Mouse (Mus musculus) neural tube, embryonic 11.5 days (tissue): Measurements from ENCODE around the gene Fh1. TPM values are rescaled to one million over a fixed set of nuclear protein-coding genes. Genes with fewer than 3 reads are reported as not detected.

Source experiments
- ATAC-seq: fragments of 200-750 bp; cut with Nextera tagmentation; 2 replicates; pipeline ENCODE4 v1.8.0; 2017; ENCODE audit warnings: moderate number of reproducible peaks, mild to moderate bottlenecking, moderate TSS enrichment, moderate library complexity; ENCODE audit not compliant: insufficient read depth, low FRiP score, low TSS enrichment
- DNase-seq: peaks from one replicate; pipeline ENCODE4 v3.0.0-alpha.2; 2015; ENCODE audit warnings: low spot score
- H3K27ac ChIP-seq: fragments of 300-500 bp; sonication (generic); 2 replicates; pipeline ENCODE4 v1.5.1; 2014; ENCODE audit warnings: low read depth, mild to moderate bottlenecking, low read length
- H3K27me3 ChIP-seq: fragments of 300-500 bp; sonication (generic); 2 replicates; pipeline ENCODE4 v1.6.1; 2014; ENCODE audit warnings: mild to moderate bottlenecking, low read length, mixed read lengths; ENCODE audit not compliant: control insufficient read depth, insufficient read depth
- H3K36me3 ChIP-seq: fragments of 300-500 bp; sonication (generic); 2 replicates; pipeline ENCODE4 v1.6.1; 2014; ENCODE audit warnings: mild to moderate bottlenecking, low read length, moderate library complexity, mixed read lengths; ENCODE audit not compliant: control insufficient read depth, insufficient read depth
- H3K4me1 ChIP-seq: fragments of 300-500 bp; sonication (generic); 2 replicates; pipeline ENCODE4 v1.6.1; 2014; ENCODE audit warnings: low read length, mixed read lengths; ENCODE audit not compliant: control insufficient read depth, insufficient read depth
- H3K4me2 ChIP-seq: fragments of 300-500 bp; sonication (generic); 2 replicates; pipeline ENCODE4 v1.6.1; 2014; ENCODE audit warnings: low read depth, mild to moderate bottlenecking, moderate library complexity
- H3K4me3 ChIP-seq: fragments of 300-500 bp; sonication (generic); 2 replicates; pipeline ENCODE4 v1.5.1; 2014; ENCODE audit warnings: low read depth, low read length
- H3K9ac ChIP-seq: fragments of 300-500 bp; sonication (generic); 2 replicates; pipeline ENCODE4 v1.6.1; 2014; ENCODE audit warnings: mild to moderate bottlenecking, low read length
- H3K9me3 ChIP-seq: fragments of 300-500 bp; sonication (generic); 2 replicates; pipeline ENCODE4 v1.6.1; 2016; ENCODE audit warnings: low read length; ENCODE audit not compliant: control insufficient read depth
- WGBS: fragments of 180-500 bp; shearing (Covaris S2); extraction: QIAGEN DNeasy Blood & Tissue Kit; methylation state at CpG from one replicate; pipeline ENCODE4 v1.1.7; 2014; 5-methylcytosine and 5-hydroxymethylcytosine counted together
- polyA plus RNA-seq: library from polyadenylated mRNA; unstranded; fragments of >200 nt; fragmentation: Nextera tagmentation; extraction: Ambion mirVana; gene quantifications from 2 replicates; pipeline ENCODE4 v1.2.1, GENCODE M21; 2014

Fh1 gene
- polyA plus RNA-seq, result 113 and 115 TPM in 2 replicates

DNA sequence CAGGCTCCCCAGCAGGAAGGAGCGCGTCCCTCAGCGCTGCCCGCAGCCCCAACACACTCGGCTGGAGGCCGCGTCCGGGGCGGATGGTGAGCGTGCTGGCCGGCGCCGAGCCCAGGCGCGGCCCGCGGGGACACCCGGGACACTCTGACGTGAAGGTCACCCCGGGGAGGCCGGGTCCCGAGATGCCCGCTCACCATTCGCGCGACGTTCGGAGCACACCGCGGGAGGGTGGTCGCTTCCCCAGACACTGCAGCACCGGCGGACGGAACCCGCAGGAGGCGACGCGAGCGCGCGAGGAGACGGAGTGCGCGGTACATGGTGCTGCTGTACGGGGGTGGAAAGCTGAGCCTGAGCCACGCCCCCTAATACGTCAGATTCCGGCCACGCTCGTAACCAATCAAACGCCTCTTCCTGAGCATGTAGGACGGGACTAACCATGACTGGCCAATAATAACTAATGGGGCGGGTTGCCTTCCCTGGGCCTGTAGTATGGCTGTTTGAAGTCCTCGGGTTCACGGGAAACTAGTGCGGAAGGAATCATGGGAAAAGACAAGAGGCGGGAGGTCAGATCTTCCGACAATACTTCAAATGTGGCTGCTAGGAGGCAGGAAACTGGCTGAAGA is at the start of gene Fh1:
TSS of gene Fh1 (minus strand) at position 379 of the 623 bp plus-strand sequence.
- peaks cover 8% of the 10 kb centered on the region for H3K4me1 ChIP-seq
- WGBS, result under 1% methylated on average over 58 of the region's 58 CpGs
- H3K9ac ChIP-seq, result peak within 1 kb of the TSS; percentile 91
- DNase-seq (peak; percentile 95), ATAC-seq (peak; percentile 100)
- H3K4me3 ChIP-seq, result peak within 1 kb of the TSS; percentile 94
- no peaks in the 10 kb centered on the region for H3K9me3 ChIP-seq
- H3K27me3 ChIP-seq, result no peaks in the 10 kb centered on the region
- H3K4me2 ChIP-seq, result peak within 1 kb of the TSS; percentile 77
- H3K27ac ChIP-seq, result peak within 1 kb of the TSS; percentile 82
- H3K36me3 ChIP-seq, result no peaks in the 10 kb centered on the region

DNA sequence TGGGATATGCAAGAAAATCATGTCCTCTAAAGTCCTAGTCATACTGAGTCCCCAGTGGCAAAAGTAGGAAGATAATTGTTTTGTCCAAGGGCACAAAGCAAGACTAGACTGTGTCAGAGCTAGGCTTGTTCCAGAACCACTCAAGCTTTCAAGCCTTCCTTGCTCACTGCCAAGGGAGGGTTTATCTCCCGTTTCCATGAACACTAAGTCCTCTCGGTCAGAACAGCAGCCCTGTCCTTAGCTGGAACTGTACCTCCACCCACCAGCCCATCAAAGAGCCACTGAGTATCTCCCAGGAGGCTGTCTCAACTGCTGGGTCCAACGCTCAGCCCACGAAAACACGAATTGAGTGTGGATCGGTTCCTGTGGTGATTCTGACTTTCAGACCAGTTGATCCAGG is 49.7 kb upstream of the Fh1 start:
- Histone ChIP-seq H3K27ac (no peak overlapping the region), H3K4me2 (no peak overlapping the region), H3K36me3 (no peaks in the 10 kb centered on the region), H3K9ac (no peak overlapping the region), H3K4me3 (no peak overlapping the region), H3K9me3 (no peaks in the 10 kb centered on the region), H3K27me3 (no peaks in the 10 kb centered on the region), H3K4me1 (no peaks in the 10 kb centered on the region)
- 85% methylated on average over 6 of the region's 6 CpGs for WGBS
- no peak for DNase-seq
- no peak for ATAC-seq

DNA sequence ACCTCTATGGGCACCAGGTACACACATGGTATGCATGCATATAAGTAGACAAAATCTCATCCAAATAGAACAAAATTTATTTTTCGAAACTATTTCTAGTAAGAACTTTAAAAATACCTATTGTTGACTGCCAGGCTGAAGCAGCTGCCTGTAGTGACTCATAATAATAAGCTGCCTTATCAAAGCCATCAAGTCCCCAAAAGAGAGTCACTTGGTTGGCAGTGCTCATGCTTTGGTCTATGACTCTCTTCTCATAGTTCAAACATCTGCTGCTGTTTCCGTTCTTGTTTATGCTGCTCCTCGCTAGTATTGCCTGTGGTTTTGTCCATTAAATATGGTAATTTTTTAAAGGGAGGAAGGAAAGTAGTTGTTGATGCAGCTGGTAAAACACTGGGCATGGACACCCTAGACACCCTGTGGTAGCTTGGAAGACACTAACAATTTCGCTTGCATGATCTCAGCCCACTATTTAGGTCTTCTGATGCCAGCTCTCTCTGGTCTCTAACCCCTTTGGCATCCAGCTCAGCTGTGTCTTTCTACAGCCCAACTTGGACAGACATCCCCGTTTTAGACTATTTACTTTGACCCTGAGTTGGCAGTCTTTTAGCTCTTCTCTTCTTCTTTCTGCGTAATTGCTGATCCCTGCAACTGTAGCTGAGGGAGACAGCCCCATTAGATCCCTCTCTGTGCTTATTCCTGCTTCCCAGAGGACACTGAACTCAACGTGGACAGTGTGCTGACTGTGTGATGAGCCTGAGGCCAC is 48.3 kb upstream of the Fh1 start:
- H3K9me3 ChIP-seq, result no peaks in the 10 kb centered on the region

DNA sequence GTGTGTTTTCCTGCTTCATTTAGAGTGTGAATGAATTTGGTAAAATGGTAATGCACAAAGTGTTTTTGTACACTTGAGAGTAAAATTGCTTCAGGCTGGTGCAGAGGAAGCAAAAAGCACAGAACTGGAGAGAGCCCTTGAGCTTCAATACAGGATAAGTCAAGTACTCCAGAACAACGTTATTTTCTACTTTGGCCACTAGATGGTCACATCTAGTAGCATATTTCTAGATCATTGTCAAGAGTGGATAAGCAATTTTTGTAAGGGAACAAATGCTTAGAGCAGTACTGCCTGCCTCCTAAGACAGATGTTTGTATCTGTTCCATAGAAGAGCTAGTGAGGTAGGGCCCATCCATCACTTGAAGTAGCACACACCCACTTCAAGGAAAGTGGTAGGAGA is 46.2 kb upstream of the Fh1 start:
- Histone ChIP-seq H3K27ac (no peak overlapping the region), H3K4me2 (no peak overlapping the region), H3K9ac (no peak overlapping the region), H3K27me3 (no peaks in the 10 kb centered on the region), H3K36me3 (no peaks in the 10 kb centered on the region), H3K9me3 (no peaks in the 10 kb centered on the region), H3K4me1 (no peaks in the 10 kb centered on the region), H3K4me3 (no peak overlapping the region)
- WGBS, result 58% methylated on average over 1 of the region's 1 CpGs
- DNase-seq (no peak), ATAC-seq (no peak)

More for the DNA sequence above, 48.3 kb upstream of the Fh1 start:
- Histone ChIP-seq H3K36me3 (no peaks in the 10 kb centered on the region), H3K4me1 (no peaks in the 10 kb centered on the region), H3K27me3 (no peaks in the 10 kb centered on the region), H3K4me3 (no peak overlapping the region), H3K27ac (no peak overlapping the region), H3K4me2 (no peak overlapping the region), H3K9ac (no peak overlapping the region)
- ATAC-seq (no peak), DNase-seq (no peak)
- WGBS, result 86% methylated on average over 7 of the region's 7 CpGs

DNA sequence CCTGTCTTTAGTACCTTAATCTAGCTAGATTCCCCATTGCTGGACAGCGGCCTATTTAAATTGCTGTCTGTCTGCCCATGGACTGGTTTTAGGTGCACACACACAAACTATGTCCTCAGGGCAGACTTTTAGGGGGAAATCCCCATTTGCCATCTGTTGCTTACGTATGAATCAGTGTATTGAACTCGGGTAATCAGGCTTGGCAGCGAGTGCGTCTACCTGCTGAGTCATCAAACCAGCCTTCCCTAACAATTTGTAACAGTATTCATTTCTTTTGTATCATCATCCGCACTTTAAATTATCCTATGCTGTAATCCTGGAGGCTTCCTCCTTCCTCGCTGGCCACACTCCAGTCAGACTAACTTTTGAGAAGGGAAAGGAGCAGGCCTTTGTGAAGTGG is 44.6 kb upstream of the Fh1 start:
- Histone ChIP-seq H3K4me2 (no peak overlapping the region), H3K27ac (no peak overlapping the region), H3K4me1 (no peaks in the 10 kb centered on the region), H3K27me3 (no peaks in the 10 kb centered on the region), H3K9ac (no peak overlapping the region), H3K36me3 (peaks cover 2% of the 10 kb centered on the region; the same call in 1 of the 2 replicates), H3K9me3 (no peaks in the 10 kb centered on the region), H3K4me3 (no peak overlapping the region)
- no peak for ATAC-seq
- 76% methylated on average over 7 of the region's 7 CpGs for WGBS
- no peak for DNase-seq

DNA sequence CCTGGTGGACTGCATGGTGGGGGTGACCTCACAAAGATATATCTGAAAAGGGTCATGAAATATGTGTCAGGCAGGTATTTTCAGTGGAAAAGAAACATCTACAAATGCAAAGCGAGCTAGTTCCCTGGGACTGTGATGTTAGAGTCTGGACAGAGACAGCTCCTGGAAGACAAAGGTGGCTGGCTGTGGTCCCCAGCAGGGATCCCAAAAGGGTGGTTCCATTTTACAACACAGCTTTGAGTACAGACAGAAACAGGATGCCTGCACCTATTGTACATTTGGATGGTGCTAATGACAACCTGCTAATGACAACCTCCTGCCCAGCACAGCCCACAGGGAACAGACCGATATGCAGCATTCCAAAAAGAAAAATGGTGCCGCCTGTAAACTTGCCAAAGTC is 44.0 kb upstream of the Fh1 start:
- WGBS, result 89% methylated on average over 3 of the region's 3 CpGs
- H3K36me3 ChIP-seq, result peaks cover 2% of the 10 kb centered on the region; the same call in 1 of the 2 replicates
- DNase-seq, result no peak
- no peaks in the 10 kb centered on the region for H3K27me3 ChIP-seq
- no peak overlapping the region for H3K27ac ChIP-seq
- no peak for ATAC-seq
- no peak overlapping the region for H3K4me3 ChIP-seq
- H3K9ac ChIP-seq, result no peak overlapping the region
- H3K4me2 ChIP-seq, result no peak overlapping the region
- H3K9me3 ChIP-seq, result no peaks in the 10 kb centered on the region
- no peaks in the 10 kb centered on the region for H3K4me1 ChIP-seq

DNA sequence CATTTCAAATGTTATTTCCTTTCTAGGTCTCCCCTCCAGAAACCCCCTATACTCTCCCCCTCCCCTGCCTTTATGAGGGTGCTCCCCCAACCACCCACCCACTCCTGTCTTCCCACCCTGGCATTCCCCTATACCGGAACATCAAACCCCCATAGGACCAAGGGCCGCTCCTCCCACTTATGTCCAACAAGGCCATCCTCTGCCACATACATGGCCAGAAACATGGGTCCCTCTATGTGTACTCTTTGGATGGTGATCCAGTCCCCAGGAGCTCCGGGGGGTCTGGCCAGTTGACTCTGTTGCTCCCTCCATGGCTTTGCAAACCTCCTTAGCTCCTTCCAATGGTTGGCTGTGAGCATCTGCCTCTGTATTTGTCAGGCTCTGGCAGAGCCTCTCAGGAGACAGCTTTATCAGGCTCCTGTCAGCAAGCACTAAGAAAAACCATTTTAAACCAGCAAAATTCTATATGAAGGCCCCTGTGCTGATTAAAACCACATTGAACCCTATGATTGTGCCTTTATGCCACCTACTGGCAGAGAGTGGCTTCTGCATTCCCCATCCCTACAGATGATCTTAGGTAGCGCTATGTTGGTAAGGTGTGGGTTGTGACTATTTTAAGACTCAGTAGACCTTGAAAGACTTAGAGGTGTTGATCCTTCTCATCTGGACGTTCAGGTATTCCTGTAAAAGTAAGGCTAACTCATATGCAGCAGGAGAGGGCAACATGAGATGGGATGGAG is 43.4 kb upstream of the Fh1 start:
- H3K36me3 ChIP-seq, result peaks cover 2% of the 10 kb centered on the region; the same call in 1 of the 2 replicates
- no peak overlapping the region for H3K9ac ChIP-seq
- H3K4me3 ChIP-seq, result no peak overlapping the region
- ATAC-seq (peak; percentile 65; the same call in 1 of the 2 replicates), DNase-seq (peak; percentile 36)
- no peaks in the 10 kb centered on the region for H3K4me1 ChIP-seq
- no peaks in the 10 kb centered on the region for H3K9me3 ChIP-seq
- H3K27ac ChIP-seq, result no peak overlapping the region
- 78% methylated on average over 5 of the region's 5 CpGs for WGBS
- H3K27me3 ChIP-seq, result no peaks in the 10 kb centered on the region
- no peak overlapping the region for H3K4me2 ChIP-seq

DNA sequence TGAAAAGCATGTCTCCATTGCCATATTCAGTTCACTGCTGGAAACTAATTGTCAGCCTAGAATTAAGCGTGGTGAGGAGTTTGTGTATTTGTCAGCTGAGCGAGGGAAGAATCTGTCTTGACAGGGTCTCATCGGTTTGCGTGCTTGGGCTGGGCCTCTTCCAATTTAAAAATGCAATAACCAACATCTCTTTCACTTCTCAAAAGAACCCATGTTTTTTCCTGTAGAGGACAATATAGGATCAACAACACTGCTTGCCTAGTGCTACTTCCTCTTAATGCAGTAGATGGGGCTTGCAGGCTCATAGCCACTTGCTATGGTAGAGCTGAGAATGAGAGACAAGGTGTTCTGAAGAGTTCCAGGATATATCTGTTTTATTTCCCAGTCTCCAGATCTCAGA is 34.5 kb upstream of the Fh1 start:
- no peak overlapping the region for H3K4me3 ChIP-seq
- H3K4me2 ChIP-seq, result no peak overlapping the region
- WGBS, result 91% methylated on average over 4 of the region's 4 CpGs
- no peaks in the 10 kb centered on the region for H3K9me3 ChIP-seq
- no peak for DNase-seq
- ATAC-seq, result no peak
- no peaks in the 10 kb centered on the region for H3K27me3 ChIP-seq
- H3K4me1 ChIP-seq, result no peaks in the 10 kb centered on the region
- no peak overlapping the region for H3K27ac ChIP-seq
- no peak overlapping the region for H3K9ac ChIP-seq
- H3K36me3 ChIP-seq, result no peaks in the 10 kb centered on the region
